Mouse (Mus musculus) inflammation-experienced regulatory T-cells (primary cell): Measurements from ENCODE around the gene Stt3a. TPM values are rescaled to one million over a fixed set of nuclear protein-coding genes. Genes with fewer than 3 reads are reported as not detected.

Source experiments
- polyA plus RNA-seq, 2 experiments: library from polyadenylated mRNA; unstranded; fragments of 100-300 nt; shearing (Covaris generic); gene quantifications; one replicate each; pipeline ENCODE4 v1.2.1; 2017

Gene Stt3a
- 100 to 1,000 TPM; 204 to 225 TPM for polyA plus RNA-seq

DNA sequence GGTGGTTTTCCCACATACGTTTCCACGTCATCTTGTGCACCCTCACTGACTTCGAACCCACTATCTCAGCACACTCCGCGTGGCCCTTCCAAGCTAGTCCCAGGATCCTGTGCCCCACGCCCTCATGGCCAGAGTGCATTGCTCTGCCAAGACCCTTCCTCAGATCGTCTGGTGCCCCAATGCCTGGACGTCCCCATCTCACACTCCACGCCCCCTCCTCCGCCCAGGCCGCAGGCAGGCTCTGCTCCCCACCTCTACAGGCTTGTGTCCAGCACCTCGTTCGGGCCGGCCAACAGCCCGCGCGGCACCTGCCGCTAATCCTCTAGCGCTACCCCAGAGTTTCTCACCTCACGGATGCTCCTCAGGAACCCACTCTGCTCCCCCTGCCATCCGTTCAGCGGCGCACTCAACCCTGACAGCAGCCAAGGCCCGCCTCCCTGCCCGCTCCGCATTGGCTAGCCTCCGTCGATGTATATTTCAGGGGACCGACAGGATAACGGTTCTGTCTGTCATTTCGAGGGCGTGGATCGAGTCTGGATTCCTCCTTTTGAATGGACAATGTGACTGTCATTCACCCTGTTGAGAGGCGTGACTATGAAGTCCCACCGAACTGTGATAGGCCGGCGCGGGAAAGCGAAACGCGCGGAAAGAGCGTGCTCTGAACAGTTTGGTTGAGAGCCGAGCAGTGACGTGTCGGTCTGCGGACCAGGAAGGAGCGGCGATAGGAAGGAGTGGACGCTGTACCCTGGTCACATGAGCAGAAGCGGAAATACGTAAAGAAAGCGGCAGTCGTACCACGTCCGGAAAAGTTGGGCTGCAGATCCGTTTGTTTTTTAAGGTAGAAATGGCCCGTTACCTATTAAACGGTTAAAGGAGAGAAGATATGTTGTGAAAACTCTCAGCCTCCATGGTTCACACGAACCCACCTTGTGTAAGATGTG lies at the start of gene Stt3a:
TSS of gene Stt3a (minus strand) at position 477 of the 941 bp plus-strand sequence.

DNA sequence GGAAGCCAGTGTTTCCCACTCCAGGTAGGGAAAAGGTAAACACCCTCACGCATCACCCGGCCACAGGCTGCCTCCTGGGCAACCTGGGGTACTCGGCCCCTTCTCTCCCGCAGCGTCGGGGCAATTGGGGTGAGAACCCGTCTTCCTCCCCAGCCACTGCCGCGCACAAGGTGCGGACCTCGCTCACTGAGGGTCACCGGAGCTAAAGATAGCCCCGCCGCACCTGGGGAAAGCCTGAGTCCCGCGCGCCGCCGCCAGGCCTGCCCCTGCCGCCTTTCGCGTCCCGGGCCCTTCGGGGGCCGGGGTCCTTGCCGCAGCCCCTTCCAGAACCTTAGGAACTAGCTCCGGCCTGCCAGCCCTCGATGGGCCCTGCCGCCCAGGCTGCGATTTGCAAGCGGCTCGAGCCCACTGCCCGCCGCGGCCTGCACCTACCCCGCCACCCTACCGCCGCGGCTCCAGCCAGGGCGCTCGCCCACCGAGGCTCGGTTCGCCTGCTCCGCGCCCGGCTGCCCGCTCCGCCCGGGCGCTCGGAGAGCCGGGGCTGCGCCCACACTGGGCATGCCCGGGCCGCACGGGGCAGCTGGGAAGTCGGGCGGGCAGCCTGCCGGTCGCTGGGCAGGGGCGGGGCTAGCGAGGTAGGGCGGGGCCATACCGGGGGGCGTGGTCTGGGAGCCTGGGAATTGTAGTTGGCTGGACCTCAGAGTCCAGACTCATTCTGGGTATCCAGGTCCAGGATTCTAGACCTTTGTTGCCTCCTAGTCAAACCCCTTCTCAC lies 29.5 kb upstream of the Stt3a start, which contains the start of gene Ei24:
TSS of gene Ei24 (minus strand) at position 613 of the 775 bp plus-strand sequence.

DNA sequence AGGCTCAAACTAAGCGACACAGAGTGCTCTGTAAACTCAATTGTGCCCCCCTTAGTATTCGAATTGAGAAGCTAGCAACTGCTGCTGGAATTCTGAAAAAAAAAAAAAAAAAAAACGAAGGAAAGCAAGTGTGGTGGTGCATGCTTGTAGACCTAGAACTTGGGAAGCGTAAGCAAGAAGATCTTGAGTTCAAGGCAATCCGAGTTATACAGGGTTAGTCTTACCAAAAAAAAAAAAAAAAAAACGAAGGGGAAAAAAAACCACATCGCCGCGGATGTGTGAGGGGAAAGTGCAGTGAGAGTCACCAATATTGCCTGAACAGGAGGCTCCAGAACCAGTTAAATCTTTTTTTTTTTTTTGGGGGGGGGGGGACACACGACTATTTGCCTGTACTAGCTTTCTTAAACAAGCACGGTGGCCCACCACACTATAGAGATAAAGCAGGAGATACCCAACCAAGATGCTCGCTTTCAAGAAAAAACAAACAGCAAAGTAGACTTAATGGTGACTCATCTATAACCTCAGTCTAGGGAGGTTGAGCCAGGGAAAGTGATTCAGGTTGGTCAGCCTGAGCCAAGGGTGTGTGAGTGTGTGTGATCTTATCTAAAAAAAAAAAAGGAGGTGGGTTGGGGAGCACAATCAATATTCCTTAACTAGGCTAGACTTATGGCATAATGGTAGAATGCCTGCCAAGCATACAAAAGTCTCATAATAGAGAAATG lies 40.3 kb downstream of the Stt3a start, which contains the start of gene Chek1:
TSS of gene Chek1 (minus strand) at position 32 of the 722 bp plus-strand sequence.

DNA sequence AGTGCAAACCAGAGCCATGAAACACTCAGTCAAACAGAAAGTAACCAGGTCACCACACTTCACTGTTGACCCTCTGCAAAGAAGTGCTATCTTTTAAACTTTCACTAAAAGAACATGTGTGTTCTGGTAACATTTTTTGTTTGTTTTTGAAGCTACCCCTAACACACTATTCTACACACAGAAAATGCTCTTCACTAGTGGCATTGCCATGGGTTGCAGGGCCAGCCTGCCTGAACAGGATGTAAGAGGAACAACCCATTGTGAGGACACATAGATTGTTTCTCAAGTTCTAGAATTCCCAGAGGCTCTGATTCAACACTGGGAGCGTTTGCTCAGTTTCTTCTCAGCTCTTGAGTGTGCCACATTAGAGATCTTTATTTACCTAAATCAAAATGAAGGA lies 74.6 kb downstream of the Stt3a start, which contains the start of gene Acrv1:
TSS of gene Acrv1 (plus strand) at position 301 of the 400 bp plus-strand sequence.

Other genes with a start within 250 kb of the Stt3a start
- gene Gm5615, start 225.7 kb downstream of the Stt3a start, polyA plus RNA-seq = under 1 TPM in 1 of 2 experiments, not detected in 1; 0.32 TPM
- gene Gm17689, start 185.0 kb downstream of the Stt3a start, polyA plus RNA-seq = not detected
- gene A630095E13Rik, start 124.3 kb downstream of the Stt3a start, polyA plus RNA-seq = not detected
- not detected for gene Acrv1, start 74.5 kb downstream of the Stt3a start, polyA plus RNA-seq
- 1 to 10 TPM; 2.0 to 6.4 TPM for gene Chek1, start 40.6 kb downstream of the Stt3a start, polyA plus RNA-seq
- 10 to 100 TPM; 64.8 to 76.0 TPM for gene Ei24, start 29.7 kb upstream of the Stt3a start, polyA plus RNA-seq
- gene Fez1, start 54.2 kb upstream of the Stt3a start, polyA plus RNA-seq = 1 to 10 TPM in 1 of 2 experiments, under 1 TPM in 1; 0.37 to 3.0 TPM